Mouse (Mus musculus): ENCODE data around the gene Soga3.

Soga3 gene

DNA sequence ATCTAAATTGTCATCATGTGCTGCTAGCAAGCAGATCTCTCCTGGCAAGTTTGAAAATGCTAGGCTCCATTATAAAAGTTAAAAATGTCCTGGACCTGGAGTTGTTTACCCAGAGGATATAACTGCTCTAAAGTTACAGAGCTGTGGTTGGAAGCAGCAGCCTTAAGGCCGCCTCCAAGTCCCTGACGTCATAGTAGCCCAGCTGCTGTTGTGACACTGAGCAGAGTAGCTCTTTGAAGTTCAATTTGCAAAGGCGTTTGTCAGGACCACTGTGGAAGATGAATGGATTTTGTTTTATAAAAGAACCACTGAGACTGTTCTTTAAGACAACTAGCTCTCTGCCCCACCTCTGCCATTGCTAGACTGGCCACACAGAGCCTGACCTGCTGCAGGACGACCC lies 67.8 kb downstream of the Soga3 start, which contains the start of gene 9330159F19Rik:
Gene 9330159F19Rik, plus strand, starts transcription at position 154 of the 400 bp plus-strand sequence.
- DNase-seq = peak; percentile 3

GRCm38 (mm10) chr10:29213534-29214100 lies 70.0 kb downstream of the Soga3 start:
- DNase-seq = no peak

- DNase-seq = no peak
Measured at GRCm38 (mm10) chr10:29216957-29217356, 73.3 kb downstream of the Soga3 start.

- no peak for DNase-seq
Measured at GRCm38 (mm10) chr10:29217451-29217850, 73.8 kb downstream of the Soga3 start.

- DNase-seq = no peak
Measured at GRCm38 (mm10) chr10:29225329-29225728, 81.7 kb downstream of the Soga3 start.

DNA sequence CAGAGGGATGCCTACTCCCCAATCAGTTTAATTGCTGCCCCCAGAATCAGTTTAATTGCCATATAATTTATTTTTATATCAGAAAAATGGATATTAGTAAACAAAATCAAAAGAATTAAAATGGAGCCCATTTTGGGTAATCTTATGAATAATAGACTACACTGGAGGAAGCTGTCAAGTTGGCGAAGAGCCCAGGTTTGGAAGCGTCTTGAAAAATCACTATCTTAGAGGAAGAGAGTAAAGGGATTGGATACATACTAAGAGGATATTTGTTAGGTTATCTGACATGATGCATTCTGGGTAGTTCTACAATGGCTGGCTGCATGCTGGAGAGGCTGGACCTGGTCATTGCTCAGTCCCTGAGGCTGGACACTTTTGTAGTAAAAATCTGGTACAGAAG lies 87.6 kb downstream of the Soga3 start:
- no peak for DNase-seq

All from liver (tissue).